Mouse (Mus musculus) mesoderm, embryonic 11.5 days (tissue): ENCODE measurements at regions not wholly inside any gene's neighbourhood (a gene's known extent, or its start where the extent isn't known, plus 50 kb on each side); places are given as distances from the start of the nearest gene placed in this dataset.

ENCODE experiments used
- DNase-seq: peaks from one replicate; pipeline ENCODE4 v3.0.0-alpha.2; 2012; ENCODE audit warnings: low read depth, low spot score

DNA sequence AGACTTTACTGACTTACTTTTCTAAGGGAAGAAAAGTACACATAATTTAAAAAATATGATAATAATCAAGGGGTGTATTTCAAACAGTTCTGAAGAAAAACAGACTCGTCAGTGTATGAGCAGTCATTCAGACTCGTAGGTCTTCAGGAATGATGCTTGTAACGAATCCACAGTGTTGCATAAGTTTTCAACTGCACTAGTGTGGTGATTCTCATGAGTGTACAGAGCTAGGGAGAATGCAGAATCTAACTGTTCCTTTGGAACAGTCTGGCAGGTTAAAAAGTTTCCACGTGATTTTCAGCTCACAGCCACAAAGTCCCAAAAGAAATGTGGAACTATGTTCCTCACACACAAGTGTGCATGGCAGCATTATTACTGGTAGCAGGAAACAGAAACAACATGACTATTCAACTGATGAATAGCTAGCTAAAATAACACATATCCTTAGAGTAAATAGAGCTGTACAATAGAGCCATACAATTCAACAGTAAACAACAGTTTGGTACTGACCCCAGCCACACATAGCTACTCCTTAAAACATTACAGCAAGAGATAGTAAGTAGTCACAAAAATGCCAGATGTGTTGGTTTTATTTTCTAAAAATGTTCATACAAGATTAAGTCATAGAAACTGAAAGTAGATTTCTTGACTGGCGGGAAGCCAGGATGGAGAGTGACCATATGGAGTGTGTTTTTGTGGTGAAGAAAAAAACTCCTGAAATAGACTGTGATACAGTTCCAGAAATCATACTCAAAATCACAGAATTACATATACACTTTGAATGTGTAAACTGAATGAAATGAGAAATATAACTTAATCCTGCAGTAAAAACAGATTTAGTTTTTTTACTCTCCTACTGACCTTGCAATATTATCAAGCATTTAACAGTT is 713.1 kb downstream of the Epha7 start:
- DNase-seq, result no peak
